Mouse (Mus musculus) stomach, postnatal 0 days (tissue): ENCODE results near the gene Dkk3. TPM values are rescaled to one million over a fixed set of nuclear protein-coding genes. Genes with fewer than 3 reads are reported as not detected.
"Not testable (repeated sequence)": the region's sequence is repeated elsewhere in the genome, so short reads cannot be mapped to it uniquely, and the experiment has no call there.

ENCODE experiments used
- ATAC-seq: fragments of 200-750 bp; cut with Nextera tagmentation; 2 replicates; pipeline ENCODE4 v1.8.0; 2017; ENCODE audit not compliant: low FRiP score, low TSS enrichment
- DNase-seq: peaks from one replicate; pipeline ENCODE4 v3.0.0-alpha.2; 2016; ENCODE audit warnings: low spot score
- H3K27ac ChIP-seq: fragments of 300-500 bp; sonication (generic); replicated peaks from 2 replicates; pipeline ENCODE4 v1.5.1; 2014; ENCODE audit warnings: mild to moderate bottlenecking, control low read depth
- H3K27me3 ChIP-seq: fragments of 300-500 bp; sonication (generic); 2 replicates; pipeline ENCODE4 v1.6.1; 2014; ENCODE audit warnings: low read length; ENCODE audit not compliant: control insufficient read depth, insufficient read depth
- H3K36me3 ChIP-seq: fragments of 300-500 bp; sonication (generic); 2 replicates; pipeline ENCODE4 v1.6.1; 2014; ENCODE audit warnings: low read length, mixed read lengths; ENCODE audit not compliant: control insufficient read depth, insufficient read depth
- H3K4me1 ChIP-seq: fragments of 300-500 bp; sonication (generic); replicated peaks from 2 replicates; pipeline ENCODE4 v1.6.1; 2014; ENCODE audit warnings: antibody characterized with exemption; ENCODE audit not compliant: control insufficient read depth, insufficient read depth
- H3K4me2 ChIP-seq: fragments of 300-500 bp; sonication (generic); replicated peaks from 2 replicates; pipeline ENCODE4 v1.6.1; 2014; ENCODE audit warnings: low read depth, mild to moderate bottlenecking, control low read depth, moderate library complexity
- H3K4me3 ChIP-seq: fragments of 300-500 bp; sonication (generic); 2 replicates; pipeline ENCODE4 v1.5.1; 2014; ENCODE audit warnings: low read depth, low read length, control low read depth
- H3K9ac ChIP-seq: fragments of 300-500 bp; sonication (generic); 2 replicates; pipeline ENCODE4 v1.6.1; 2014; ENCODE audit warnings: mild to moderate bottlenecking, low read length, control low read depth, mixed read lengths
- H3K9me3 ChIP-seq: fragments of 300-500 bp; sonication (generic); 2 replicates; pipeline ENCODE4 v1.6.1; 2016; ENCODE audit warnings: low read length; ENCODE audit not compliant: control insufficient read depth
- CTCF ChIP-seq: IDR thresholded peaks from 2 replicates; pipeline ENCODE4 v1.5.1; 2016; ENCODE audit warnings: antibody characterized with exemption, low read depth, mild to moderate bottlenecking, moderate library complexity
- EP300 ChIP-seq: optimal IDR thresholded peaks from 2 replicates; pipeline ENCODE3; 2016; ENCODE audit warnings: antibody characterized with exemption
- WGBS: fragments of 180-500 bp; shearing (Covaris S2); extraction: QIAGEN DNeasy Blood & Tissue Kit; methylation state at CpG from one replicate; pipeline ENCODE4 v1.1.7; 2014; 5-methylcytosine and 5-hydroxymethylcytosine counted together
- polyA plus RNA-seq: library from polyadenylated mRNA; unstranded; fragments of >200 nt; fragmentation: Nextera tagmentation; extraction: Ambion mirVana; gene quantifications from 2 replicates; pipeline ENCODE4 v1.2.1, GENCODE M21; 2015

Gene Dkk3
- polyA plus RNA-seq, 1 experiment from 2014 or later, result 40.0 TPM

DNA sequence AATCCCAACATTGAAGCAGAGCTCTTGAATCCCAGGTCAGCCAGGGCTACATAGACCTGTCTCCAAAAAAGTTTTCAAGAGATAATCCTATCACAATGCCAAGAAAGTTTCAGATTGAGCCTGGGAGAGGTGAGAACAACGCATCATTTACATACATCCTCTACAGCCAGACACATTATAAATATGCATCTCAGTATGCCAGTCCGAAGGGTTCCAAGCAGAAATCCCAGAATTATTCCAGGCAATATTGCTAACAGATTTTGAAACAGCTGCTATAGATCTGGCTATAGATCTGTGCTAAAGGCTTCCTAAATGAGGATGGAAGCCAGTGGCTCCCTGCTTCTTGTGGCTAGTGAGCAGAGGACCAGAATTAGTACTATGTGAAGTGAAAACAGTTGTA, 58.0 kb downstream of the Dkk3 start:
- TF ChIP-seq CTCF (no peak), EP300 (no peak)
- H3K9ac ChIP-seq, result no peak overlapping the region
- H3K4me1 ChIP-seq, result no peaks in the 10 kb centered on the region
- peaks cover 19% of the 10 kb centered on the region for H3K36me3 ChIP-seq
- WGBS, result 92% methylated on average over 2 of the region's 2 CpGs
- no peak overlapping the region for H3K27ac ChIP-seq
- ATAC-seq (no peak), DNase-seq (no peak)
- H3K9me3 ChIP-seq, result no peaks in the 10 kb centered on the region
- no peak overlapping the region for H3K4me2 ChIP-seq
- no peaks in the 10 kb centered on the region for H3K27me3 ChIP-seq
- no peak overlapping the region for H3K4me3 ChIP-seq

DNA sequence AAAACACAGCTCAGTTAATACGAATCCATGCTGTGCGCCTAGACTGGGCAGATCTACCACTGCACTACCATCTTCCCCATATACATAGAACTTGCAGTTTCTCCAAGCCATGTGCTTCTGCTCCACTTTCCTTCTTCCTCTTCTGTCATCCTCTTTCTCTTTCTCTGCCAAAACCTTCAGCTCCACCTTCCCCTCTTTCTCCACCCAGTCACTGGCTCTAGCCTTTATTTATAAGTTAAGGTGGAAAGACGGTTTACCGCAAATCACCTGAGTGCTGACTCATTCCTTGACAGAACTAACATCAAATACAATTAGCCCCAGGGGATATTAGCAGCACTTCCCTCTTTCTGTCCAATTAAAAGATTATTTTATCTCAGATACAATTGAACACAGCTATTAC, 63.9 kb downstream of the Dkk3 start:
- 74% methylated on average over 4 of the region's 4 CpGs for WGBS
- H3K36me3 ChIP-seq, result peaks cover 15% of the 10 kb centered on the region
- not testable (repeated sequence) for ATAC-seq

GRCm38 (mm10) chr7:112086186-112086585, 72.7 kb downstream of the Dkk3 start:
- no peak overlapping the region for H3K4me3 ChIP-seq
- H3K27me3 ChIP-seq, result no peaks in the 10 kb centered on the region
- DNase-seq (no peak), ATAC-seq (no peak)
- no peak for TF ChIP-seq EP300
- no peaks in the 10 kb centered on the region for H3K4me1 ChIP-seq
- no peak overlapping the region for H3K4me2 ChIP-seq
- H3K9me3 ChIP-seq, result no peaks in the 10 kb centered on the region
- H3K36me3 ChIP-seq, result peaks cover 17% of the 10 kb centered on the region
- H3K9ac ChIP-seq, result no peak overlapping the region
- 92% methylated on average over 2 of the region's 2 CpGs for WGBS
- no peak overlapping the region for H3K27ac ChIP-seq

More for the DNA sequence above, 63.9 kb downstream of the Dkk3 start:
- not testable (repeated sequence) for H3K4me3 ChIP-seq, H3K27ac ChIP-seq, H3K9ac ChIP-seq, H3K4me2 ChIP-seq, H3K27me3 ChIP-seq, DNase-seq, H3K4me1 ChIP-seq, H3K9me3 ChIP-seq

DNA sequence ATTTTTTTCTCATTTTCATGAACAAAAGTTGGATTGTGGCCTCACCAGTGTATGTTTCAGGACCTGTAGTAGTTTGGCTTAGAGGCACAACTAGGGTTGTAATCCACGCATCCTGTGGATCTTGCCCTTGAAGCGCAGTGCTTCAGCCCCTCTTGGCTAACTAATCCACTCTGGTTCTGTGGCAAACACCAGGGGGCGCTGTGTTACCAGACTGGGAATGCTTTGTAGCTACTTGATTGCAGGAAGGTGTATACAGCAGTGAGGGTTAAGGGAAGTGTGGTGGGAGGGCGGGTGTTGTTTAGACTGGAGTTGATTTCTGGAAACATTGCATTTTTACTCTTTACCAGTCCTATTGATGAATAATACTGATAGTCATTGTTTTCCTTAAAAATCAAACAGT, 73.8 kb downstream of the Dkk3 start:
- no peak overlapping the region for H3K4me3 ChIP-seq
- peak; percentile 67 for ATAC-seq
- H3K27ac ChIP-seq, result no peak overlapping the region
- H3K4me1 ChIP-seq, result no peaks in the 10 kb centered on the region
- TF ChIP-seq EP300 (no peak), CTCF (peak; percentile 99)
- H3K9me3 ChIP-seq, result no peaks in the 10 kb centered on the region
- no peaks in the 10 kb centered on the region for H3K27me3 ChIP-seq
- H3K36me3 ChIP-seq, result peaks cover 12% of the 10 kb centered on the region
- no peak overlapping the region for H3K9ac ChIP-seq
- WGBS, result 31% methylated on average over 4 of the region's 4 CpGs
- H3K4me2 ChIP-seq, result no peak overlapping the region
- DNase-seq, result peak; percentile 91

GRCm38 (mm10) chr7:112084222-112084621, 74.6 kb downstream of the Dkk3 start:
- DNase-seq (no peak), ATAC-seq (no peak)
- H3K4me1 ChIP-seq, result no peaks in the 10 kb centered on the region
- H3K27ac ChIP-seq, result no peak overlapping the region
- TF ChIP-seq CTCF (no peak), EP300 (no peak)
- peaks cover 14% of the 10 kb centered on the region for H3K36me3 ChIP-seq
- H3K27me3 ChIP-seq, result no peaks in the 10 kb centered on the region
- H3K9ac ChIP-seq, result no peak overlapping the region
- 68% methylated on average over 2 of the region's 2 CpGs for WGBS
- H3K4me3 ChIP-seq, result no peak overlapping the region
- no peaks in the 10 kb centered on the region for H3K9me3 ChIP-seq
- H3K4me2 ChIP-seq, result no peak overlapping the region

DNA sequence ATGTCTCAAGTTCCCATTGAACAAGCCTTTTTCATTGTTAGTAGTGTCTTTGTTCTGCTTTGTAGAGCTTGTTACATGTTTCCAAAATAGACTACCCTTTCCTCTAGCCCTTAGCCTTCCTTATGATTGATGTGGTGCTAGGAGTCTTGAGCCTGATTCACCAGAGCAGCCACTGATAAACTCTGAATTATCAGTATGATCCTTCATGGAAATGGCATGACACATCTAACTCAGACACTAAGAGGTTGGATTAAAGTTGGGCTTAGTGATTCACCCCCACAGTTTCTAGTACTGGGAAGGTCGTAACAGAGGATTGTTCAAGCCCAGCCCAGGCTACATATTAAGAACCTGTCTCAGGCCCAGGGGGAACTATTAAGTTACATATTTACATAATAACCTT, 76.2 kb downstream of the Dkk3 start:
- Histone ChIP-seq H3K9ac (no peak overlapping the region), H3K4me1 (no peaks in the 10 kb centered on the region), H3K9me3 (no peaks in the 10 kb centered on the region), H3K27me3 (no peaks in the 10 kb centered on the region), H3K36me3 (peaks cover 13% of the 10 kb centered on the region), H3K27ac (no peak overlapping the region), H3K4me2 (no peak overlapping the region), H3K4me3 (no peak overlapping the region)
- no peak for TF ChIP-seq EP300
- TF ChIP-seq CTCF, result no peak
- no peak for ATAC-seq
- no peak for DNase-seq
- WGBS, result 78% methylated on average over 1 of the region's 1 CpGs
